Mouse (Mus musculus) fat pad, adult 2 months (tissue): ENCODE measurements around the gene Sh2d2a.
"Not testable (repeated sequence)": the region's sequence is repeated elsewhere in the genome, so short reads cannot be mapped to it uniquely, and the experiment has no call there.

Experiments used
- DNase-seq: peaks from one replicate; pipeline ENCODE4 v3.0.0-alpha.2; 2011; ENCODE audit warnings: low read depth, low spot score; ENCODE audit errors: extremely low read depth

The Sh2d2a gene

DNA sequence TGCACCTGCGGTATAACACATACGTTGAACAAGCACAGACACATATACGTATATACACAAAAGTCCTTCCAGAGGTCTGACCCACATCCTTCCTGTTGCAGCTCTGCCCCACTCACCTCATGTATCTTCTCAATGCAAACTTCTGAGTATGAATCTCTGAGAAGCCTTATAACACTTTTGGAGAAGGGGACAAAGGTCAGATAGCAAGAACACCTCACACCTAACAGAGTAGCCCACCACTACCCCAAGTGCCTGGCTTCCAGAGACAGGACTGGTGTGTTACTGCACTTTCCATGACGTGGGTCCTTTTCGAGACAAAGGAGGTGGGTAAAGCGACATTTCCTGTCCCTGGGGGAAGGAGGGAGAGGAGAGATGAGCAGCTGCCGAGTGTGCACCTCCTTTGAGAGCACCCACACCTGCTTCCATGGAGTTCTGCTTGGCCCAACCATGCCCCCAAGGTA, at the start of gene Sh2d2a:
Gene Sh2d2a, plus strand, starts transcription at position 106 of the 461 bp plus-strand sequence.
- DNase-seq: no peak

DNA sequence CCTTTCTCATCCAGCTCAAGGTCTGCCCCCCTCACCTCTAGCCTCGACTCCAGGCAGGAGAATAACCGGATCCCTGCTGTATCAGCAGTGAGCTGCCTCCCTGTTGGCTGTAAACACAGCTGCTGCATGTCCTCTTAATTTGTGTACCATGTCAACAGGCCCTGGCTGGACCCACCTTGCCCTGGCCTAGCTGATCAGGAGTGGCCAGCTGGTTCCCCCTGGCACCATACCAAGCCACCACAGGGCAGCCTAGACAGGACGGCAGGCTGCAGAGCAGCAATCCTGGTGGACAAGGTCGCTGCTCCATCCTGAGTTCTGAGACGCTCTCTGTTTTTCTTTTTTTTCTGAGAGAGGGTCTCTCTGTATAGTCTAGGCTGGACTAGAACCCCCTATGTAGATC, 44.9 kb upstream of the Sh2d2a start:
- no peak for DNase-seq

DNA sequence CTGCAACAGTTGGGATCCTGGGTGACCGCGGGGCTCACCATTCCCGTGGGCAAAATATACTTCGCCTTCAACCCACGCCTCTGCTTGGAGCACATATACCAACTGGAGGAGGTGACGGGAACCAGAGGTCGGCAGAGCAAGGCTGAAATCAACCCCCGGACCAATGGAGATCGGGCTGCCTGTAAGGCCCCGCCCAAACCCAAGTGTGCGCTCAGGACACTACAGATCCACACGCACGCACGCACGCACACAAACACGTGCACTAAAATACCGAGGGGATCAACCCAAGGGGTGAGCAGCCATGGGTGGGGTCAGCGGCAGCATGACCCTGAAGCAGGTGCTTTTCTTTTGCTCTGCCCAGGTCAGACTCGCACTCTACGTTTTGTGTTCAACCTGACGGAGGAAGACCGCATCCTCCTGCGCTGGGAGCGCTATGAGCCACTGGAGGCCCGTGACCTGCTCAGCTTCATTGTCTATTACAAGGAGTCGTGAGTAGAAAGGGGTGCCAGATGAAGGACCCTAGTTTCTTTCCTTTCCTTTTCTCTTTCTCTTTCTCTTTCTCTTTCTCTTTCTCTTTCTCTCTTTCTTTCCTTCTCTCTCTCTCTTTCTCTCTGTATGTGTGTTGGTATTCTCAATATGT, 42.4 kb upstream of the Sh2d2a start:
- DNase-seq: no peak

DNA sequence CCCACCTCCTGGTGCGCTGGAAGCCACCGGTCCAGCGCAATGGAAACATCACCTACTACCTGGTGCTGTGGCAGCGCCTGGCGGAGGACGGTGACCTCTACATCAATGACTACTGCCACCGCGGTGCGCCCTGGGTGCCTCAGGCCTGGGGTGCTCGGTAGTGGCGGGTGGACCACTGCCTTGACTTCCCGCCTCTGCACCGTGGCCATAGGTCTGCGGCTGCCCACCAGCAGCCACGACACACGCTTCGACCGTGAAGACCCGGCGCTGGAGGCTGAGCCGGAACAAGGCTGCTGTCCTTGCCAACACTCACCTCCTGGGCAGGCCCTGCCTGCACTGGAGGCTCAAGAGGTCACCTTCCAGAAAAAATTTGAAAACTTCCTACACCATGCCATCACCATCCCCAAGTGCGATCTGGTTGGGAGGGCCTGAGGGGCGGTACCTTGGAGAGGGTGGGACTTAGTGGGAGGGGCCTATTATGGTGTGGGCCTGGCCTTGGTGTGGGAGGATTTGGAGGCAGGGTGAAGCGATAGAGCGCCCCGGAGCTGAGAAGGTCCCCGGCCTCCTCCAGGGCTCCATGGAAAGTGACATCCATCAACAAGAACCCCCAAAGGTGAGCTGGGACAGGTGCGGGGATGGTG, 37.1 kb upstream of the Sh2d2a start:
- no peak for DNase-seq

GRCm38 (mm10) chr3:87811297-87811696, 35.3 kb upstream of the Sh2d2a start:
- DNase-seq: no peak

DNA sequence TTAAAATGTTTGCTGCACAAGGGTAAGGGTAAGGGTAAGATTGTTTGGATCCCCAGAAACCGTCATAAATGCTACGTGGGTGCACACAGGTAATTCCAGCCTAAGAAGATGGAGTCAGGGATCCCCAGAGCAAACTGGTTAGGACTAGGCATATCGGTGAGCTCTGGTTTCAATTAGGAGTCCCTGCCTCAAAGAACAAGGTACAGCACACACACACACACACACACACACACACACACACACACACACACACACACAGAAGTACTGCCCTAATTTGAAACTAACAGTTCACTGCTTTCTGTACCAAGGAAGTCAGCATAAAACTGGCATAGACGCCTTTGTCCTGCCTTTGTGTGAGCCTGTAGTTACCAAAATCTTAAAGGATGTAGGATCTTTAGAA, 34.1 kb upstream of the Sh2d2a start:
- DNase-seq: no peak

- DNase-seq: no peak
These were observed 33.7 kb upstream of the Sh2d2a start for GRCm38 (mm10) chr3:87812873-87813272.

DNA sequence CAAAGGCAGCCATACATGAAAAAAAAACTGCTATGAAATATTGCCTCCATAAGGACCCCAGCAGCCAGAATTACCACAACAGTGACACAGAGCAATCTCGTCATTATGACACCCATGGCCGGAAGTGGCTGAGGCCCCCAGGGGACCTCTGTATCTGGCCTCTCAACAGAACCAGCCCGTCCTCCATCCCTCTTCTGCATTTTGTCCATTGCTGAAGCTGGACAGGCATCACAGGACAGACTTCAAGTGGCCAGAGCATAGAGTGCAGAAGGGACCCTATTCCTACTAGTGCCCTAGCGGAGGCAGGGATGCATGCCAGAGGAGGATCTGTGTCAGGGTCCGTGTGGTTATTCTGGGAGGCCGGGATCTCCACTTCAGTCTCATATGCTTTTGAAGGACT, 30.4 kb upstream of the Sh2d2a start:
- no peak for DNase-seq

DNA sequence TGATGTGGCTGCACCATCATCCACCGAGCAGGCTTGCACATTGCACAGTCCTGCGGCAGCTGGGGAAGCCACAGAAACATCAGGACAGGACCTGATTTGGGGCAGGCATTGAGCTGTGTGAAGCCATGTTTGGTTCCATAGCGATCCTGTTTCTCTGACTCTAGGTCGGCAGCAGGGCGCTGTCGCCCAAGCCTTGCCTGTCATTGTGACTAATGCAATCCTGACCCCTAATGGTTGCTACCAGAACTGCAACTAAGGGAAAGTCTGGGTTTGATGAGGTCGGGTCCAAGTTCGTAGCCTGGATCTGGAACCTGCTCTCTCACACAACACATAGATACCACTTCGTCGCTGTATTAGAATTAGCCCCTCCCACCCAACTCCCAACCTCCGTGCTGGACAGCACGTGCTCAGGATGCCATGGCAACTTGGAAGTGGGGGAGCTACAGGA, 29.9 kb upstream of the Sh2d2a start:
- no peak for DNase-seq

- DNase-seq: no peak
These were observed 28.3 kb upstream of the Sh2d2a start for GRCm38 (mm10) chr3:87818226-87818625.

GRCm38 (mm10) chr3:87824206-87824605, 22.3 kb upstream of the Sh2d2a start, which contains the start of gene Pear1:
TSS of gene Pear1 (minus strand) at chr3:87824306.
- DNase-seq: not testable (repeated sequence)

- DNase-seq: no peak
These were observed 18.1 kb upstream of the Sh2d2a start for GRCm38 (mm10) chr3:87828435-87828834.

GRCm38 (mm10) chr3:87829025-87829424, 17.5 kb upstream of the Sh2d2a start:
- DNase-seq: no peak

GRCm38 (mm10) chr3:87832109-87832859, 14.3 kb upstream of the Sh2d2a start:
- no peak for DNase-seq

GRCm38 (mm10) chr3:87833482-87833881, 13.1 kb upstream of the Sh2d2a start:
- no peak for DNase-seq

- no peak for DNase-seq
These were observed 7.9 kb upstream of the Sh2d2a start for GRCm38 (mm10) chr3:87838622-87839021.

DNA sequence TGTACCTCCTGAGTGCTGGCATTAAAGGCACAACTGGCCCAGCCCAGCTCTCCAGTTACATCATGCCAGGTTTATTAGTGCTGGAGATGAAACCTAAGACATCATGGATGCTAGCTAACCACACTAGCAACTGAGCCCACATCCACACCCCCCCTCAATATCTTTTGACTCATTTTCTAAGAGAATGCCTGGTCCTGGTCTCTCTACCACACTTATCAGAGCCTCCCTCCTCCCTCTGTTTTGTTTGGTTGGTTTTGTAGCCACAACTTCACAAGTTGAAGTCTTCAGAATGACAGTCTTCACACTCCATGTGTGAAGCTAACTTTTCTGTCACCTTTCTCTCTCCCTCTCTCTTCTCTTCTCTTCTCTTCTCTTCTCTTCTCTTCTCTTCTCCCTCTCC, 5.7 kb upstream of the Sh2d2a start:
- DNase-seq: no peak

DNA sequence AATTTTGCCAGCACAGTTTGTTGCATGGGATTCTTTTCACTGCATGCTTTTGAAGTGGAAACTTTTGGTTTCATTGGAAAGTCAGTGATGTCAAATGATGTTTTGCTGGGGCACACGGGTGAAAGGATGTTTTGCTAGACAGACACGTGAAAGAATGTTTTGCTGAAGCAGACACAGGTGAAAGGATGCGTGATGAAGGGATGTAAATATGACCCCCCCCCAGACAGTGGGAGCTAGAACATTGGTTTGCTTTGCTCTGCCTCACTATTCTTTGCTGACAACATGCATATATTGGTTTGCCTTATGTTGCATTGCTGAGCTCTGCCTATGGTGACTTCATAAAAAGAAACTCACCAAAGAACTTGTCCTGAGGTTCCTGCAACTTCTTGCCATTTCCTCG, 1.6 kb upstream of the Sh2d2a start:
- no peak for DNase-seq

DNA sequence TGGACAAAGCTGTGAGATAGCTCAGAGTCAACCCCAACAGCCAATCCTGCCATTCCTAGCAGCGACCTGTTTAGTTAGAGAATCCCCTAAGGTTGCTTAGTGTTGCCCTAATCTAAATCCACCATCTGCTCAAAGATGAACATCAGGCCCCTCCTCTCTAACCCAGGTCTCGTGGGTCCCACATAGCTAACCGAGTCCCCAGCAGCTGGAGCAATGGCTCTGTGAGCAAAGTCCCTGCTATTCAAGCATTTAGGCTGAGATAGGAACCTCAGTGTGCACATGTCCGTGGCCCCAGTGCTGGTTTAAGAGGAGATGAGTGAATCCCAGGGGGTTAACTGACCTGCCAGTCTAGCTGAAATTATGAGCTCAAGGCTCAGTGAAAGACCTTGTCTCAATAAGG, 369 bp upstream of the Sh2d2a start:
- DNase-seq: no peak

DNA sequence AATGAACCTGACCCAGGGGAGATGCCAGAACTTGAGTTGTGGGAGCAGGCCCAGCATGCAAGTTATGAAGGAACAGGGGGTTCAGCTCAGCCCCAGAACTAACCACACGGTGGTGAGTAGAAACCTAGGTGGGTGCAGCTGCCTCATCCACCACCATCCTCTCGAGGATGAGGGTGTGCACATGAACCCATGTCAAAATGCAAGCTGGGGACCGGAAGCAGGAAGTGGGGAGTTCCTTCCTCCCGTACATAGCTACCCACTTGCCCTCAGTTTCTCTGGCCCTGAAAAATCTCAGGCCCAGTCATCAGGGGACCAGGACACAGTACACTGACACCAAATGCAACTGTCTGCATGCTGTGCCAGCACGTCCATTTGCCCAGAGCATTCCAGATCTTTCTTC, 1.1 kb downstream of the Sh2d2a start:
- no peak for DNase-seq

- no peak for DNase-seq
These were observed 2.6 kb downstream of the Sh2d2a start for GRCm38 (mm10) chr3:87849117-87849516.
